Mouse (Mus musculus) midbrain, embryonic 14.5 days (tissue): Measurements from ENCODE around the gene Tmem259. TPM values are rescaled to one million over a fixed set of nuclear protein-coding genes. Genes with fewer than 3 reads are reported as not detected.

Experiments used
- ATAC-seq: fragments of 200-750 bp; cut with Nextera tagmentation; 2 replicates; pipeline ENCODE4 v1.8.0; 2017; ENCODE audit warnings: moderate number of reproducible peaks, moderate library complexity; ENCODE audit not compliant: low FRiP score, low TSS enrichment
- DNase-seq: peaks from one replicate; pipeline ENCODE4 v3.0.0-alpha.2; 2015
- H3K27ac ChIP-seq: fragments of 300-500 bp; sonication (generic); replicated peaks from 2 replicates; pipeline ENCODE4 v1.5.1; 2014; ENCODE audit warnings: mild to moderate bottlenecking, low read depth, low read length, moderate library complexity
- H3K27me3 ChIP-seq: fragments of 300-500 bp; sonication (generic); 2 replicates; pipeline ENCODE4 v1.6.1; 2014; ENCODE audit warnings: low read length, control low read depth, mixed read lengths; ENCODE audit not compliant: control insufficient read depth, insufficient read depth
- H3K36me3 ChIP-seq: fragments of 300-500 bp; sonication (generic); 2 replicates; pipeline ENCODE4 v1.6.1; 2014; ENCODE audit warnings: low read length, control low read depth; ENCODE audit not compliant: control insufficient read depth, insufficient read depth
- H3K4me1 ChIP-seq: fragments of 300-500 bp; sonication (generic); 2 replicates; pipeline ENCODE4 v1.6.1; 2014; ENCODE audit warnings: mild to moderate bottlenecking, antibody characterized with exemption, low read length, control low read depth; ENCODE audit not compliant: control insufficient read depth, insufficient read depth
- H3K4me2 ChIP-seq: fragments of 300-500 bp; sonication (generic); 2 replicates; pipeline ENCODE4 v1.6.1; 2014; ENCODE audit warnings: mild to moderate bottlenecking, low read length, moderate library complexity
- H3K4me3 ChIP-seq: fragments of 300-500 bp; sonication (generic); replicated peaks from 2 replicates; pipeline ENCODE4 v1.5.1; 2014; ENCODE audit warnings: low read depth, low read length
- H3K9ac ChIP-seq: fragments of 300-500 bp; sonication (generic); replicated peaks from 2 replicates; pipeline ENCODE4 v1.6.1; 2014; ENCODE audit warnings: mild to moderate bottlenecking, low read length, moderate library complexity
- H3K9me3 ChIP-seq: fragments of 300-500 bp; sonication (generic); 2 replicates; pipeline ENCODE4 v1.6.1; 2016; ENCODE audit warnings: low read length, control low read depth, mixed read lengths; ENCODE audit not compliant: control insufficient read depth
- WGBS: fragments of 180-500 bp; shearing (Covaris S2); extraction: QIAGEN DNeasy Blood & Tissue Kit; methylation state at CpG from one replicate; pipeline ENCODE4 v1.1.7; 2014; 5-methylcytosine and 5-hydroxymethylcytosine counted together
- polyA plus RNA-seq: library from polyadenylated mRNA; unstranded; fragments of >200 nt; fragmentation: Nextera tagmentation; extraction: Ambion mirVana; gene quantifications from 2 replicates; pipeline ENCODE4 v1.2.1, GENCODE M21; 2014

Tmem259 gene
- polyA plus RNA-seq, 1 experiment from 2014 or later: 20.7 TPM

DNA sequence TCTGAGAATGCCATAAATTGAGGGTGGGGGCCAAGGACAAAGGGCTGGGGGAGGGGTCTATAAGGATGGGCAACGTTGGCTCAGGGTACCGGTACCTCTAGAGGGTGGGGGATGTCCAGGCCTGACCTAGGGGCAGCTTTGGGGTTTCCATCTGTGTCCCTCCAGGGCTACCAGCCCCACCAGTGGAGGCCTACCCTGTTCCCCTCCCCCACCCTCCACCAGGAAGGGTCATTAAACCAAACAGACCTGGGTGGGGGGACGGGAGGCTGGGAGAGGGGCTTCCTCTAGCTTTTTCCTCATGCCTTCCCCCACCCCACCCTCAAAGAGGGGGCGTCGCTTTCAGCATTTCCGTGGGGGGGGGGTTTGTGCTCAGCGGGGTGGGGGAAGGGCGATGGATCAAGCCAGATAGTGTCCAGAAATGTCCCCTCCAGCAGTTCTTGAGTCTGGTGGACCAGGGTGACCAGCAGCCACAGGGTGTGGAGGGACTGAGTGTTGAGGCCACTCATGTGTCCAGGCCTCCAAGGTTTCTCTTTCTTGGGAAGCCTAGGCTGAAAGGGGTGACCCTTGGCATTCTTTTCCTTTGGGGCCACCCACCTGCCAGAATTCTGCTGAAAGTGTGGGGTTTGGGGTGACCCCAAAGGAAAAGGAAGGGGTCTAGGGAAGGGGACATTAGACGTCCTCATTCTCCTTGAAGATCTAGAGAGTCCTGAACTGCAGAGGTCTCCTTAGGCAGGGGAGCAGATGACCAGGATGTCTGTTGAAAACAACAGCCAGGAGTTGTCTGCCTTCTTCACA is 55.0 kb downstream of the Tmem259 start:
- DNase-seq (peak; percentile 46), ATAC-seq (no peak)
- Histone ChIP-seq H3K4me1 (peaks cover 14% of the 10 kb centered on the region), H3K27me3 (no peaks in the 10 kb centered on the region), H3K9ac (peak overlapping the region; percentile 77), H3K27ac (peak overlapping the region; percentile 88), H3K36me3 (peaks cover 27% of the 10 kb centered on the region), H3K9me3 (no peaks in the 10 kb centered on the region), H3K4me2 (peak overlapping the region; percentile 88), H3K4me3 (peak overlapping the region; percentile 87)
- 34% methylated on average over 9 of the region's 9 CpGs for WGBS

DNA sequence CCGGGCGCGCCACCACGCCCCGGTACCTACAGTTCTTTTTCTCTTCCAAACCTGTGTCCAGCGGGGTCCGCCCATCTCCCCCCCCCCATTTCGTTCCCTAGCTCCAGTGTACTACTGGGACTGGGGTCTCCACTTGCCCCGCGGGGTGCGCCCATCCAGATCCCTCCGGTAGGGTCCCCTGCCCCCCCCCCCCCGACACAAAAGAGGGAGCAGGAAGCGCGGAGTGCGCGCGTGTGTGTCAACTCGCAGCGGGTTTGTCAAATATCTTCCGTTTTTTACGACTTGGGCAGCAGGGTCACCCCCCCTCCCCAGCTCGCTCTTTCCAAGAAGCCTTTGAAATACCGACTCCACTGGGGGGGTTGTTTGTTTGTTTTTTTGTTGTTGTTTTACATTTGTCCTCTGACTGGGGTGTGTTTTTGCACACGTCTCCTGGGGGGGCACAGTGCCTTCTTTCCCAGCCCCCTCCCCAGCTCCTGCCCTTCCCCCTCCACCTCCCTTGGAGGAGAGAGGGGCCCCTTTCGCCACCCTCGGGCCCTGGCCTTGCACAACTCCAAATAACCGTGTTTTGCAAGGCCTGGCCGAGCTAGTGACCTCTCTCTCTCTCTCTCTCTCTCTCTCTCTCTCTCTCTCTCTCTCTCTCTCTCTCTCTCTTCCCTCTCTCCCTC is 56.0 kb downstream of the Tmem259 start:
- H3K4me1 ChIP-seq: peaks cover 14% of the 10 kb centered on the region
- WGBS: under 1% methylated on average over 28 of the region's 29 CpGs

DNA sequence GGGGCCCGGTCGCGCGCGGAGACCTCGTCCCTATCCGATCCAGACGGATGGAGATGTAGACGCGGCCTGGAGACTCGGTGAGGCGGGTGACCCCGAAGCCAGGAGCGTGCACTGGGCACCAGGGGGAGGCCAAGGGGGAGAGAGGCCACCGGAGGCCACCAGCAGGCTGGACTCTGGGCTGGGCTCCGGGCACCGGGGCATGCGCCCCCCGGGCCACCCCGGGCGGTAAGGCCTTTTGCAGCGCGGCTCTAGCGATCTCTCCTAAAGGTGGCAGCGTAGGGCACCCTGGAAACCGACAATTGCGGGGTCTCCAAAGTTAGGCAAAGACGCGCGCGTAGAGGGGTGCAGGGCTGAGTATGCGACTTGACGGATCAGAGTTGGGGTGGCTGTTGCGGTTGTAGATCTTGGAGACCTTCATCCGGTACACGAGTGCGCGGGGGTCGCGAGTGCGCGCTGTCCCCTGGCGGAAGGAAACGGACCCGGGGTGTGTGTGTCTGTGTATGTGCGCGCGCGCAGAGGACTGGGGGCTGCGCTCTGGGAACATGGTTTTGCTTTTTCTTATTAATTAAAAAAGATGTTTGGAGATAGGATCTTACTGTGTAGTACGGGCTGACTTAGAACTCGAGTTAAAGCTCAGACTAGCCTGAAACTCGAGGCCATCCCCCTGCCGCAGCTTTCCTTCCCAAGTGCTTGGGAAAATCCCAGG is 56.7 kb downstream of the Tmem259 start:
- ATAC-seq: peak; percentile 46
- WGBS: under 1% methylated on average over 54 of the region's 54 CpGs

More for the DNA sequence above, 56.0 kb downstream of the Tmem259 start:
- no peaks in the 10 kb centered on the region for H3K9me3 ChIP-seq
- peak; percentile 70 for DNase-seq
- peak overlapping the region; percentile 87 for H3K4me3 ChIP-seq
- H3K36me3 ChIP-seq: peaks cover 21% of the 10 kb centered on the region
- peak overlapping the region; percentile 88 for H3K27ac ChIP-seq
- ATAC-seq: no peak
- peaks cover 8% of the 10 kb centered on the region for H3K27me3 ChIP-seq
- H3K9ac ChIP-seq: peak overlapping the region; percentile 77
- H3K4me2 ChIP-seq: peak overlapping the region; percentile 88

DNA sequence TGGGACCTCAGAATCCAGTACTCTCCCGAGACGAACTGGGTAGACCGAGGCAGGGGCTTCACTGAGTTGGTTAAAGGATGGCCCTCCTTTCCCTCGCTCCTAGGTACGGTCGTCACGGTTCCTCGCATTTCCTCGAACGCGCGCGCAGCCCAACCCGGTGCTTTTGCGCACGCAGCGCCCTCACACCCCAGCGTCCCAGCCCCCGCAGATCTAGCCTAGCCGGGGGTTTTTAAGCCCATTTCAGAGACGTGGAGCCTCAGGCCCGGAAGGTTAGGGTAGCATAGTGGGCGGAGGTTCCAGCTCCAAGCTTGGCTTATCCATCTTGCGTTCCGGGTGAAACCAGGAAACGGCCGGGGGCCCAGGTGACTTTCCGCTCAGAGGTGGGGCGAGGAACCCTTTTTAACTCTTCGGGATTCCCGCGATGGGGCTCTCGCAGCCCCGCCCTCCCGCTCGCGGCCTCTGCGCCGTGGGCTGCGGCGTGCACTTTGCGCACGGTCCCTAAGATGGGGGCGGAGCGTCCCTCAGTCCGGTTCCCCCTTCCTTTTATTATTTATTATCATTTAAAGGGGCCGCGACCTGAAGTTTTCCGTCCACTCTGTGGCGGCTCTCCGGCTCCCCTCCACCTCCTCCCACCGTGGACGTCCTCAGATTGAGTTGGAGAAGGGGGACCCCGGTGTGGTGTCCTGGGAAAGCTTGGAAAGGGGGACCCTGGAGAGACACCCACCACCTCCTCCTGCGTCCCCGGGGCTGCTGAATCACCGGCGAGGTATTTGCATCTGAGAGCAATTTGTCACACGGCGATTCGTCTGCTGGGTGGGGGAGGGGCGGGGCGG is 57.4 kb downstream of the Tmem259 start, which contains the start of gene Arid3a:
Arid3a (plus strand) TSS at position 553 of the 833 bp plus-strand sequence.
- Histone ChIP-seq H3K4me1 (peaks cover 16% of the 10 kb centered on the region), H3K4me2 (peak within 1 kb of the TSS; percentile 88), H3K9me3 (no peaks in the 10 kb centered on the region), H3K9ac (peak within 1 kb of the TSS; percentile 77), H3K36me3 (0 out of 2 replicates have a peak, but pooled peaks cover 7% of the 10 kb centered on the region), H3K4me3 (peak within 1 kb of the TSS; percentile 87), H3K27ac (peak within 1 kb of the TSS; percentile 88), H3K27me3 (peaks cover 23% of the 10 kb centered on the region)
- under 1% methylated on average over 63 of the region's 63 CpGs for WGBS
- ATAC-seq (peak; percentile 78), DNase-seq (peak; percentile 96)

More for the DNA sequence above, 56.7 kb downstream of the Tmem259 start:
- H3K4me1 ChIP-seq: peaks cover 14% of the 10 kb centered on the region
- peak overlapping the region; percentile 88 for H3K4me2 ChIP-seq
- H3K9me3 ChIP-seq: no peaks in the 10 kb centered on the region
- peaks cover 15% of the 10 kb centered on the region for H3K27me3 ChIP-seq
- H3K27ac ChIP-seq: peak overlapping the region; percentile 88
- peak; percentile 76 for DNase-seq
- peak overlapping the region; percentile 87 for H3K4me3 ChIP-seq
- H3K36me3 ChIP-seq: peaks cover 14% of the 10 kb centered on the region
- H3K9ac ChIP-seq: peak overlapping the region; percentile 77

DNA sequence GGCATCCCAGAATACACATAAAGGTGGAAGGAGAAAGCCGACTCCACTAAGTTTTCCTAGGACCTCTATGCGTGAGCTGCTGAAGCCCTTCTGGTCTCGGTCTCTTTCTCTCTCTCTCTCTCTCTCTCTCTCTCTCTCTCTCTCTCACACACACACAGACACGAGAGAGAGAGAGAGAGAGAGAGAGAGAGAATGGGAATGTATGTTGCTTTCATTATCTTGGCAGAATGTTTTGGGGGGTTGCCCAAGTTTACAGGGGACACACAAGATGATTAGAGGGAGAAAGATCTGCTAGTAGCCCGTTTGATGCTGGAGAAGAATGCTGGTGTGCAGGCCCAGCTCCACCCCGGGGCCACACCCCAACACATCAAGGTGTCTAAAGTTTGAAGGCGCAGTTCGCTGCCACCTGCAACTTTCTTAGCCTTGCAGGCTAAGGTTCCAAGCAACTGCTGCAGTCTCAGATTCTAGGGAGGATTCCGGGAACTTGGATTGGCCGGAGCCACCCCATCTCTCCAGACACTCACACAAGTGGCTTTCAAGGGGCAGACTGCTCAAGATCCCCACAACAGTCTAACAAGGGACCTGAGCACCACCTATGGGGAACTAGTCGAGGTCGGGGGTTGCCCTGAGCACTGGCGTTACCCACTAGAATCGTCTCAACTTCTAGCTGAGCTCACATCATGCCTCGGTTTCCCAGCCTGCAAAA is 58.2 kb downstream of the Tmem259 start:
- Histone ChIP-seq H3K27me3 (peaks cover 30% of the 10 kb centered on the region), H3K4me3 (peak overlapping the region; percentile 87), H3K4me2 (peak overlapping the region; percentile 88), H3K27ac (0 out of 2 replicates have a peak overlapping the region, but pooled peaks have one; percentile 9), H3K36me3 (0 out of 2 replicates have a peak, but pooled peaks cover 4% of the 10 kb centered on the region), H3K4me1 (peaks cover 21% of the 10 kb centered on the region), H3K9ac (peak overlapping the region; percentile 77), H3K9me3 (no peaks in the 10 kb centered on the region)
- DNase-seq (no peak), ATAC-seq (no peak)
- WGBS: 12% methylated on average over 15 of the region's 15 CpGs

DNA sequence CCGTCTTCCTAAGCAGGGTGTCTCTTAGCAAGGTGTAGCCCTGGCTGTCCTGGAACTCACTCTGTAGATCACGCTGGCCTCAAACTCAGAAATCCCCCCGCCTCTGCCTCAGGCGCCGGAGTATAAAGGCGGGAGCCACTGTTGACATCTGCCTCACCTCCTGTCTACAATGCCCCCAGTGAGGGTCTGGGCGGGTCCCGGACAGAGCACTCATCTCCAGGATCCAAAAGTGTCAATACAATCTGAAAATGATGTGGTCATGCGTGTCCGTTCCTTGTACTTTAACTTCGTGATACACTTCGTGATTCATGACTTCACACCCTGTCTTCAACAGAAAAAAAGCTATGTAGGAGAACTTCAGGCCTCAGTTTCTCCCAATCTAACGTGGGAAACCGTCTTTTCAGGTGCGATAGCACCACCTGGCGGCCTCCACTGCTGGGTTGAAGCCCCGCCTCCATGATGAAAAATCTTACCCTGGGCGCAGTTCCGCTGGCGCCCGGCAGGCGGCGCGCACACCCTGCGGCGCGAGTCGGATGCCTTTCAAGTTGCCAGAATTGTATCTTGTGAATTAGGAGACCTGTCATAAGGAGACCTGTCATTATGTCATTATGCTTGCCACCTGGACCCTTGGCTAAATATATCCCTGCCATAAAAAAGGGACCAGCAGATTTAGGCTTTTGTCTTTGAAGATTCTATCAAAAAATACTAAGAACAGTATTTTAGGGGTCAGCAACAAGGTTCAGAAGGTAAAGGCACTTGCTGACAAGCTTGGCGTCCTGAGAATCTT is 58.9 kb downstream of the Tmem259 start:
- no peaks in the 10 kb centered on the region for H3K36me3 ChIP-seq
- H3K27me3 ChIP-seq: peaks cover 38% of the 10 kb centered on the region
- DNase-seq (peak; percentile 96), ATAC-seq (no peak)
- H3K9me3 ChIP-seq: no peaks in the 10 kb centered on the region
- WGBS: 11% methylated on average over 29 of the region's 29 CpGs
- H3K27ac ChIP-seq: 0 out of 2 replicates have a peak overlapping the region, but pooled peaks have one; percentile 9
- H3K4me1 ChIP-seq: peaks cover 21% of the 10 kb centered on the region
- peak overlapping the region; percentile 88 for H3K4me2 ChIP-seq
- no peak overlapping the region for H3K4me3 ChIP-seq
- no peak overlapping the region for H3K9ac ChIP-seq
